Mouse (Mus musculus): ENCODE results near the gene Pgam2.

Pgam2 gene

GRCm38 (mm10) chr11:5805711-5806110 lies 2.2 kb upstream of the Pgam2 start:
- no peak for DNase-seq

- no peak for DNase-seq
Measured at GRCm38 (mm10) chr11:5804174-5804573, 641 bp upstream of the Pgam2 start.

DNA sequence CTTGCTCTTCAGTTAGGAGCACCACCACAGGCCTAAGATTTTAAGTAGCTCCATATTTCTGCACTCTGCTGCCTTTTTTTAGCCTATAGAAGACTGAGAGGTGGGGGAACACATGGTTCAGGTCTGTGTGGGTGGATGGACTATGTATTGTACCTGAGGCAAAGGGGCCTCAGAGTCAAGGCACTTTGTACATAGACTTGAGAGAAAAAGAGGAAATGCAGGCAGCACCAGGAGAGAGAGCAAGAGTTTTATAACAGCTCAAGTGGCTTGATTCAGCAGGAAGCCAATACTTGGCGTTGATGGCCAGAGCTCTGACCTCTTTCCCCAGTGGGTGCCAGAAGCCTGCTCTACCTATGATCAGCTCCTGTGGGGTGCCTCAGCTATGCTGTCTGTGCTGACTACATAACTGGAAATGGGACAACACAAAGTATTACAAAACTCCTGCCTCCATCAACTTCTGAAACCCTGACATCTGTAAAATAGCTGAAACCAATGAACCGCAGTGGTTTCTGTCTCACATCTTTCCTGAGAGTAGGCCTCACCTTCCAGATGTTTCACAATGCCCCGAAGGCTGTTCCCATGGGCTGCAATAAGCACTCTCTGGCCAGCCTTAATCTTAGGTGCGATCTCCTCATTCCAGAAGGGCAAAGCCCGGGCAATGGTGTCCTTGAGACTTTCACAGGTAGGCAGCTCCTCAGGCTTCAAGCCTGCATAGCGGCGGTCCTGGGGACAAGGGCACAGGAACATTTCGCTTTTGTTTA lies 896 bp downstream of the Pgam2 start:
- DNase-seq: no peak

DNA sequence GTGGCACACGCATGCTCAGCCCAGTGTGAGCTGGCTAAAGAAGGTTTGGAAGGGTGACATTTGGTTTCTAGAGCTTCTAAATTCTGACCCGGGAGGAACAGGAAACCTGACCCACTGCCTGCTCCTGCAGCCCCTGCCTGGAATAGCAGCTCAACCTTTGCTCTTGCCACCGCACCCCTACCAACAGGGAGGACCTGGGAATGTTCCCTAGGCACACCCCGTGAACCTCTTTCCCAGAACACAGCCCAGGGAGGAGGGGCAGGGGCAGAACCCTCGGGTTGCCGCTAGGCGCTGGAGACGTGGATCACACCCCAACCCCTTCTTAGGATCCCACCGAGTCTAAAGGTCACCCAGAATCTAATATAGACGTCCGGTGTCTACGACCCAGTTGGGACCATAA lies 1.5 kb downstream of the Pgam2 start:
- DNase-seq: no peak

- no peak for DNase-seq
Measured at GRCm38 (mm10) chr11:5801511-5801910, 2.0 kb downstream of the Pgam2 start.

DNA sequence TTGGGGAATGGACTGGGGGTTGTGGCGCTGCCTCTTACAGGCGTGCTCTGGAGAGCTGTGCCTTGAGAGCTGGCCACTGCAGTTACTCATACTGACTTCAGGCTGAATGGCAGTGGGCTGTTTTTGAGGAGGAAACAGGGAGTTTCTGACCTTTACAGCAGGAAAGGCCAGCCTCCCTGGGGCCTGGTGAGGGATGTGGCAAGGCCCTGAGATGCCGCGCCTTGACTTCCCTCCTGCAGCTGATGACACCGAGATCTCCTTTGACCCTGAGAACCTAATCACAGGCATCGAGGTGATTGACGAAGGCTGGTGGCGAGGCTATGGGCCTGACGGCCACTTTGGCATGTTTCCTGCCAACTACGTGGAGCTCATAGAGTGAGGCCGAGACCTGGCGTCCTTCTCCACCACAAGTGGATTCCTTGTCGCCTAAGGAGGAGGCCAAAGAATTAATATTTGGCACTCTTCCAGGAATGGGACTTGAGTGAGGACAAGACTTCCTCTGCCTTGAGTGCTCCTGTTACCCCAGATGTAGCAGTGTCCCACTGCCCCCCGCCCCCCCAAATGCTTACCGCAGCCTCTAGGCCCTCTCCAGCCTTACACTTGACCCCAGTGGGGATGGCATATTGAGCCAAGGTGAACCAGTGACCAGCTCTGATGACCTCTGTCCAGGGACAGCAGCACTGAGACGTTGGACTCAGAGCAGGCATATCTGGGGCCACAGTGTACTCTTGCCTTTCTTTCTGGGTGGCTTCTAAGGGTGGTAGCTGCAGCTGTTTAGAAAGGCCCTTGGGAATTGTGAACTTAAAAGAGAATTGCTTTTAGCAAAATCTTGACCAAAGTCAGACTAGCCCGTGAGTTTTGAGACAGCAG lies 3.7 kb downstream of the Pgam2 start:
- DNase-seq: no peak

GRCm38 (mm10) chr11:5797928-5798327 lies 5.6 kb downstream of the Pgam2 start:
- no peak for DNase-seq

GRCm38 (mm10) chr11:5797371-5797770 lies 6.2 kb downstream of the Pgam2 start:
- DNase-seq: no peak

DNA sequence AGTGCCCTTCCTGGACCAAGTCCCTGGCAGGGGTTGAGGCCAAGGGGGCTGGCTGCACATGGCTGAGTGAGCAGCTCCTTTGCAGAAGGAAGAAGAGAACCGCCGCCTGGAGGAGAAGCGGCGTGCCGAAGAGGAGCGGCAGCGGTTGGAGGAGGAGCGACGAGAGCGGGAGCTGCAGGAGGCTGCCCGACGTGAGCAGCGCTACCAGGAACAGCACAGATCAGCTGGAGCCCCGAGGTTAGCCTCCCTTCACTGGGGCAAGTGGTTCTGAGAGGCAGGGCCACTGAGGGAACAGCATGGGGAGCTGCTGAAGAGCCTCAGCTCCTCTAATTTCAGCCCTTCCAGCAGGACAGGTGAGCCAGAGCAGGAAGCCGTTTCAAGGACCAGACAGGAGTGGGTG lies 6.6 kb downstream of the Pgam2 start:
- DNase-seq: no peak

GRCm38 (mm10) chr11:5795706-5796105 lies 7.8 kb downstream of the Pgam2 start:
- no peak for DNase-seq

- no peak for DNase-seq
Measured at GRCm38 (mm10) chr11:5795290-5795689, 8.2 kb downstream of the Pgam2 start.

DNA sequence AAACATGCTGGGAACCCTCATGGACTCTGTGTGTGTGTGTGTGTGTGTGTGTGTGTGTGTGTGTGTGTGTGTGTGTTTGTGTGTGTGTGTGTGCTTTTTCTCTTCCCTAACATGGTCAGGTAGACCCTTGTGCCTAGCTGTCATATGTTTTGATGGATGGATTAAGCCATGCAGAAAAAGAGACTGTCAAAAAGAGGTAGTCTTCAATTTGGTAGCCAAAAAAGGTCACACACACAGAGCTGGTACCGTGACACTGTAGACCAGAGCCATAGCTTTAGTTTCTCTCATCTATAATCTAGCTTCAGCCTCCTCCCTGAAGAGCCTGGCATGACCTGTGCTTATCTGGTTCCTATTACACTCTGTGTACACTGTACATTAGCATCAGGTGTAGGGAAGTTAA lies 13.1 kb downstream of the Pgam2 start:
- DNase-seq: no peak

GRCm38 (mm10) chr11:5789754-5790333 lies 13.7 kb downstream of the Pgam2 start:
- no peak for DNase-seq

GRCm38 (mm10) chr11:5789071-5789753 lies 14.3 kb downstream of the Pgam2 start:
- peak; percentile 40 for DNase-seq

DNA sequence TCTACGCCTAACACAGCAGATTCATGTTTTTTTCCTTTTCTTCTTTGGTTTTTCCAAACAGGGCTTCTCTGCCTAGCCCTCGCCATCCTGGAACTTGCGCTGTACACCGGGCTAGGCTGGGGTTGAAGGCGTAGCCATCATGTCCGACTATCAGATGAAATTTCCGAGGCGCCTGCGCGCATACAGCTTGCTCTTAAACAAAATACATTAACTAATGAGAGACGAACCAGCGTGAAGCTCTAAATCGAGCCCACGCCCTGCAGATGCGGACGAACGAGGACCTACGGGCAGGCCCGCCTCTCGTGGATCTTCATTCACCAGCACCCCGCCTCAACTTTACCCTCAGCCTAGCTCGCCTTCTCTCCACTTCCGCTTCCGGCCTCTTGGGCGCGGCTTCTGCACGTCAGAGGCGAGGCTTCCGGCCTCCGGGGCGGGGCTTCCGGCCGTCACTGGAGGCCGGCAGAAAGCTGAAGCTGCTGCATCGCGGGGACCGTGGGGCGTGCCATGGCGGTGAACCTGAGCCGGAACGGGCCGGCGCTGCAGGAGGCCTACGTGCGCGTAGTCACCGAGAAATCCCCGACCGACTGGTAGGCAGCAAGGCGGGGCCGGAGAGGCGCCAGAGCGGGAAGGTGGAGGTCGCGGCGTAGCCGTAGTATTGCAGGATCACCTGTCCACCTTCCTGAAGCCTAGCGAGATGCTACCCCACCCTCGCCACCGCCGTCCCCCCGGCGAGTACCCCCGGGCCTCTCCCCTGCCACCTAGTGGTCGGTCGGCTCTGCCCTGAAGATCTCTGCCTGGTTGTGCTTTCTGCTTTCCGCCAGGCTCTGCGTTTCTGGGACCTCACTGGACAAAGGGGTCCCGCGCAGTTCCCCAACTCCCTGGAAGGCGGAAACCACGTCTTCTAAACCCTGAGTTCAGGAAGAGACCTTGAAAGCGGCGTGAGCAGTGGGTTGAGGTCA lies 15.2 kb downstream of the Pgam2 start, which contains the start of gene Dbnl:
TSS of gene Dbnl (plus strand) at position 433 of the 959 bp plus-strand sequence.
- peak; percentile 97 for DNase-seq

GRCm38 (mm10) chr11:5787671-5788055 lies 15.9 kb downstream of the Pgam2 start:
- DNase-seq: no peak

DNA sequence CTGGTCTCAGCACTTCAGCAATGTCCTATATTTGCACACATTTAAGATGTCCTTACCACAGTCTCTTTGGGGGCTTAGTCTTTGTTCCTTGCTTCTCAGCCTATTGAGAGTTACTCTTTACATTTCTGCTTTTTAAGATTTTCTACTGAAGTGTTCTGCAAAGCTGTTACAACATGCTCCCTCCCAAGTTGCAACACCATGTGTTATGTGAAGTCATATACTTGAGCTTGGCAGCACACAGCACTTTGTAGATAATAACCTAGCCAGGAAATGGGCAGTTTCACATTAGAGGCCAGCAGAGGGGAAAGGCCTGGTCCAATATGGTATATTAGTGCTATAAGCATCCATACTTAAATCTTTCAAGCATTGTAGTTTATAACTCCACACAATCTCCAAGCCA lies 17.8 kb downstream of the Pgam2 start:
- DNase-seq: no peak

- peak; percentile 68 for DNase-seq
Measured at GRCm38 (mm10) chr11:5782199-5782944, 21.2 kb downstream of the Pgam2 start.

GRCm38 (mm10) chr11:5780035-5780499 lies 23.5 kb downstream of the Pgam2 start:
- no peak for DNase-seq

- DNase-seq: peak; percentile 57
Measured at GRCm38 (mm10) chr11:5778481-5778880, 25.1 kb downstream of the Pgam2 start.

DNA sequence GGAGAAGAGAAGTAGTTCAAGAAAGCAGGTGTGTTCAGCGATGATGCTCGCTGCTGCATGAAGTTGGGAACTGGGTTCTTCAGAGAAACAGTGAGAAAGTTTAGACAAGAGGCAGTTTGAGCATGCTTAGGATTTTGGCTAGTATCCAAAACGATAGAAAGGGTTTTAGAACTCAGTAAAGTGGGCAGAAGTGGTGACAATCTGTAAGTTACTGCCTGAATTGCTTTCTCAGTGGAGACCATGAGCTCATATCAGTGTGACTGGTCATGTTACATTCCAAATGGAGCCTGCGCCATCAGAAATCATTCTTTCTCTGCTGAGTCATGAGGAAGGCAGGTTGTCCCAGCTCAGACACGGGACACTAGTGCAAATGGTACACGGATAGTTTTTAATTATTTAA lies 37.5 kb downstream of the Pgam2 start:
- DNase-seq: no peak
